Comparison of ENCODE assay signal across 10 mouse cellular contexts in the genomic region with DNA sequence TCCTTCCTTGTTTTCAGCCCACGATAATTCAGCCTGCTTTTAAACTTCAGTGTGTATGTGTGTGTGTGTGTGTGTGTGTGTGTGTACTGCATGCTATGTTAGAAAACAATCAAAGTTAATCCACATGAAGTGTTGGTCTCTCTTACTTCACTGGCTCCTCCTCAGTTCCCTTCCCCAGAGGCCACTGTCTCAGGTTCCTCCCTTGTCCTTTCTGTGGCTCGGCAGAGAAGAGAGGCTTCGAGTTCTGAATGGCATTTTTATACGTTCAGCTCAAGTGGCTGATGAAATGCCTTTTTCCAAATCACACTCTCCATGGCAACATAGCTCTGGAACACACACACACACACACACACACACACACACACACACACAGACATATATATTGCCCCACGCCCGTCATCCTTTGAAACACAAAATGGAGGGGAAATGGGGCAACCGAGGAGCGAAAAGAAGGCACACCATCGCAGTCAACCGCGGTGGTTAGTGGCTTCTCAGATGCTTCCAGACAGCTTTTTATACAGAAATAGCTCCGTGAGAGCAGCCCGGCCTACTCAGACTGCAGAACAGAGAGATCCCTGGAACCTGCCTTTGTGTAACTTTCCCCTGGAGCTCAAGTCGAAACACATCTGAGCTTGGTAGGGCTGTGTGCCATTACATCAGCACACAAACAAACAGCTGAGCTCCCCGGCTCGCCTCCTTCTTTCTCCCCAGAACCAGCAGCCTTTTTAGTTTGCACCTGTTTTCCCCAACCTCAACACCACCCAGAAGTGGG. TPM values are rescaled to one million over a fixed set of nuclear protein-coding genes. Genes with fewer than 3 reads are reported as not detected.
DNase-seq lines count a peak whose midpoint lies in the region; ATAC-seq lines count a peak whose summit lies in the region.
"Had no signal": no experiment of that assay in that cellular context is flagged by ENCODE, and none has a peak within 500 bp of the region (broad histone marks: within the 10 kb centered on the region; RNA-seq: fewer than 3 reads in every experiment).

No protein-coding gene starts in this region.

- peak overlapping the region; percentile 68 for H3K27ac ChIP-seq in forebrain, embryonic 15.5 days (replicated peaks)
- H3K27ac ChIP-seq in midbrain, embryonic 16.5 days (ENCODE audit: low read length) = peak overlapping the region; percentile 43
- H3K27ac ChIP-seq: embryonic facial prominence, embryonic 12.5 days; neural tube, embryonic 12.5 days had no signal

- H3K4me2 ChIP-seq in forebrain, embryonic 15.5 days (replicated peaks) = no peak overlapping the region
- H3K4me2 ChIP-seq in midbrain, embryonic 16.5 days (ENCODE audit: low read length) = no peak overlapping the region
- H3K4me2 ChIP-seq: embryonic facial prominence, embryonic 12.5 days; neural tube, embryonic 12.5 days had no signal

- 29% methylated on average over 16 of the region's 16 CpGs for WGBS in forebrain, embryonic 15.5 days
- whole genome bisulfite sequencing in midbrain, embryonic 16.5 days = 32% methylated on average over 16 of the region's 16 CpGs

- H3K9me3 ChIP-seq in forebrain, embryonic 15.5 days = no peaks in the 10 kb centered on the region
- no peaks in the 10 kb centered on the region for H3K9me3 ChIP-seq in midbrain, embryonic 16.5 days (replicated peaks; ENCODE audit: control insufficient read depth, low read length, poor library complexity, severe bottlenecking)
- H3K9me3 ChIP-seq: embryonic facial prominence, embryonic 12.5 days; neural tube, embryonic 12.5 days had no signal

- H3K27me3 ChIP-seq in forebrain, embryonic 15.5 days = no peaks in the 10 kb centered on the region
- no peaks in the 10 kb centered on the region for H3K27me3 ChIP-seq in midbrain, embryonic 16.5 days (ENCODE audit: control insufficient read depth, insufficient read depth, low read depth, low read length)
- H3K27me3 ChIP-seq: embryonic facial prominence, embryonic 12.5 days; neural tube, embryonic 12.5 days had no signal

- no peak overlapping the region for H3K4me3 ChIP-seq in forebrain, embryonic 15.5 days
- H3K4me3 ChIP-seq in midbrain, embryonic 16.5 days (ENCODE audit: low read depth, low read length) = no peak overlapping the region
- H3K4me3 ChIP-seq: embryonic facial prominence, embryonic 12.5 days; neural tube, embryonic 12.5 days had no signal

- peak; percentile 36; the same call in 1 of the 2 replicates for ATAC-seq in forebrain, embryonic 15.5 days (replicated peaks)
- peak; percentile 49 for ATAC-seq in midbrain, embryonic 16.5 days

- peaks cover 31% of the 10 kb centered on the region for H3K4me1 ChIP-seq in forebrain, embryonic 15.5 days
- H3K4me1 ChIP-seq in midbrain, embryonic 16.5 days (ENCODE audit: control insufficient read depth, insufficient read depth, low read length) = peaks cover 11% of the 10 kb centered on the region; the same call in 1 of the 2 replicates

- DNase-seq in right cerebral cortex, adult 18-20 months = peak; percentile 83
- DNase-seq in right cerebral cortex, postnatal 14 days = no peak
- DNase-seq in layer of hippocampus, adult 8-10 months (ENCODE audit: low spot score in 2 of 2) = peak; percentile 42 to 62
- no peak for DNase-seq in ovary, postnatal 36 days (ENCODE audit: low spot score)
- DNase-seq in adrenal gland, postnatal 25 days = no peak
- DNase-seq in cerebellum, adult 18-20 months = no peak

- no peaks in the 10 kb centered on the region for H3K36me3 ChIP-seq in forebrain, embryonic 15.5 days
- no peaks in the 10 kb centered on the region for H3K36me3 ChIP-seq in midbrain, embryonic 16.5 days (ENCODE audit: control insufficient read depth, insufficient read depth, low read length)
- H3K36me3 ChIP-seq: embryonic facial prominence, embryonic 12.5 days; neural tube, embryonic 12.5 days had no signal

- no peak overlapping the region for H3K9ac ChIP-seq in forebrain, embryonic 15.5 days (replicated peaks)
- H3K9ac ChIP-seq in midbrain, embryonic 16.5 days (ENCODE audit: low read depth, low read length) = no peak overlapping the region
- H3K9ac ChIP-seq: embryonic facial prominence, embryonic 12.5 days; neural tube, embryonic 12.5 days had no signal

RNA-seq across cellular contexts. Expression of a gene that starts 34.4 kb away (rescaled TPM):
- 7.5 and 8.6 TPM in 2 replicates for polyA plus RNA-seq in forebrain, embryonic 15.5 days (2015; fragmentation: Nextera tagmentation; extraction: Ambion mirVana)
- 10 to 100 TPM; 21.4 to 34.0 (median 27.0) TPM for total RNA-seq in layer of hippocampus, adult 8-10 months (2022)
- 5.6 and 6.2 TPM in 2 replicates for polyA plus RNA-seq in midbrain, embryonic 16.5 days (2015; fragmentation: Nextera tagmentation; extraction: Ambion mirVana)
- total RNA-seq in adrenal gland, postnatal 25 days (2021) = 38.0 and 38.6 TPM in 2 replicates

RNA-seq across cellular contexts. Expression of a gene that starts 44.5 kb away (rescaled TPM):
- polyA plus RNA-seq in forebrain, embryonic 15.5 days (2015; fragmentation: Nextera tagmentation; extraction: Ambion mirVana) = 13.1 and 13.2 TPM in 2 replicates
- total RNA-seq in layer of hippocampus, adult 8-10 months (2022) = 100 to 1,000 TPM in 2 of 4 experiments, 10 to 100 TPM in 2; 89.6 to 111 (median 99.4) TPM
- 10.7 and 12.5 TPM in 2 replicates for polyA plus RNA-seq in midbrain, embryonic 16.5 days (2015; fragmentation: Nextera tagmentation; extraction: Ambion mirVana)
- total RNA-seq in adrenal gland, postnatal 25 days (2021) = 56.6 and 64.7 TPM in 2 replicates

Comparison
In these comparisons a context has a peak if more than half of its experiments do, and no peak if none do; other contexts are left out.
1. DNase-seq: peak in right cerebral cortex, adult 18-20 months (single experiment) and layer of hippocampus, adult 8-10 months (2 of 2); none in right cerebral cortex, postnatal 14 days (single experiment), ovary, postnatal 36 days (single experiment), adrenal gland, postnatal 25 days (single experiment) and cerebellum, adult 18-20 months (0 of 2).